Mouse (Mus musculus): ENCODE measurements around the gene Pard3b. TPM values are rescaled to one million over a fixed set of nuclear protein-coding genes. Genes with fewer than 3 reads are reported as not detected.

Gene Pard3b
- total RNA-seq, 4 experiments from 2014 or later: 14.1 to 15.8 (median 15.0) TPM

- DNase-seq (ENCODE audit: low spot score): no peak
These were observed 442.5 kb downstream of the Pard3b start for GRCm38 (mm10) chr1:62081129-62081528.

- DNase-seq (ENCODE audit: low spot score): no peak
These were observed 447.4 kb downstream of the Pard3b start for GRCm38 (mm10) chr1:62085995-62086394.

GRCm38 (mm10) chr1:62087464-62087863 lies 448.8 kb downstream of the Pard3b start:
- no peak for DNase-seq (ENCODE audit: low spot score)

- DNase-seq (ENCODE audit: low spot score): no peak
These were observed 456.3 kb downstream of the Pard3b start for GRCm38 (mm10) chr1:62094885-62095284.

- DNase-seq (ENCODE audit: low spot score): no peak
These were observed 483.8 kb downstream of the Pard3b start for GRCm38 (mm10) chr1:62122426-62122825.

- DNase-seq (ENCODE audit: low spot score): no peak
These were observed 490.6 kb downstream of the Pard3b start for GRCm38 (mm10) chr1:62129186-62129585.

GRCm38 (mm10) chr1:62148134-62148533 lies 509.5 kb downstream of the Pard3b start:
- DNase-seq (ENCODE audit: low spot score): no peak

GRCm38 (mm10) chr1:62148786-62149185 lies 510.2 kb downstream of the Pard3b start:
- no peak for DNase-seq (ENCODE audit: low spot score)

GRCm38 (mm10) chr1:62155970-62156369 lies 517.3 kb downstream of the Pard3b start:
- no peak for DNase-seq (ENCODE audit: low spot score)

- no peak for DNase-seq (ENCODE audit: low spot score)
These were observed 521.0 kb downstream of the Pard3b start for GRCm38 (mm10) chr1:62159592-62159991.

GRCm38 (mm10) chr1:62175013-62175640 lies 536.5 kb downstream of the Pard3b start:
- peak; percentile 13 for DNase-seq (ENCODE audit: low spot score)

GRCm38 (mm10) chr1:62181638-62182037 lies 543.0 kb downstream of the Pard3b start:
- DNase-seq (ENCODE audit: low spot score): peak; percentile 33

- no peak for DNase-seq (ENCODE audit: low spot score)
These were observed 544.0 kb downstream of the Pard3b start for GRCm38 (mm10) chr1:62182634-62183033.

- no peak for DNase-seq (ENCODE audit: low spot score)
These were observed 552.2 kb downstream of the Pard3b start for GRCm38 (mm10) chr1:62190786-62191185.

GRCm38 (mm10) chr1:62197515-62197914 lies 558.9 kb downstream of the Pard3b start:
- DNase-seq (ENCODE audit: low spot score): no peak

GRCm38 (mm10) chr1:62200919-62201318 lies 562.3 kb downstream of the Pard3b start:
- DNase-seq (ENCODE audit: low spot score): no peak

- no peak for DNase-seq (ENCODE audit: low spot score)
These were observed 563.1 kb downstream of the Pard3b start for GRCm38 (mm10) chr1:62201686-62202257.

GRCm38 (mm10) chr1:62213285-62213684 lies 574.7 kb downstream of the Pard3b start:
- no peak for DNase-seq (ENCODE audit: low spot score)

GRCm38 (mm10) chr1:62215842-62216241 lies 577.2 kb downstream of the Pard3b start:
- DNase-seq (ENCODE audit: low spot score): no peak

- no peak for DNase-seq (ENCODE audit: low spot score)
These were observed 577.9 kb downstream of the Pard3b start for GRCm38 (mm10) chr1:62216568-62216967.

GRCm38 (mm10) chr1:62229129-62229528 lies 590.5 kb downstream of the Pard3b start:
- DNase-seq (ENCODE audit: low spot score): no peak

- no peak for DNase-seq (ENCODE audit: low spot score)
These were observed 595.4 kb downstream of the Pard3b start for GRCm38 (mm10) chr1:62234039-62234438.

- no peak for DNase-seq (ENCODE audit: low spot score)
These were observed 596.5 kb downstream of the Pard3b start for GRCm38 (mm10) chr1:62235121-62235520.

Data from heart, adult 8-10 months (tissue).